Mouse (Mus musculus) inflammation-experienced regulatory T-cells, adult 16 weeks (primary cell): Measurements from ENCODE around the gene Slx. TPM values are rescaled to one million over a fixed set of nuclear protein-coding genes. Genes with fewer than 3 reads are reported as not detected.

Source experiments
- polyA plus RNA-seq: library from polyadenylated mRNA; unstranded; fragments of 100-300 nt; shearing (Covaris generic); gene quantifications from one replicate; pipeline ENCODE4 v1.2.1, GENCODE M21; 2017

Gene Slx
- polyA plus RNA-seq = not detected

DNA sequence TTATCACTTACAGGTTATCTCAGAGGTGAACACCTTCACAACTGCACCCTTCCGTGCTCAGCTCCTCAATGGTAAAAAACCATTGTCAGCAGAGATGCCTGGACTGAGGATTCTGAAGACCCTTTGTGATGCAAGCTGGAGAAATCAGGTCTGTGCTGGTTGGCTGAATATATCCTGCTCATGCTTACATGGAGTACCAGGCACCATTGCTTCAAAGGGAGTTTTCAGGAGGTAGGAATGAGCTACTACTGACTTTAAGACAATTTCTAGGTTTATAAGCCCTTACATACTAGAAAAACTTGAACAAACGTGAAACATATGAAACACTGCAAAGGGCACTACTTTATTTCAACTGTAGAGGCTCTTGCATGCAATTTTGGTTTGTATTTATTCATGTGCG is at the start of gene Slx:
Gene Slx, minus strand, starts transcription at position 101 of the 400 bp plus-strand sequence.

Other genes starting within 250 kb of the Slx start
- not detected for gene Gm2030, start 235.5 kb downstream of the Slx start, polyA plus RNA-seq
- gene Gm14525, start 157.1 kb upstream of the Slx start, polyA plus RNA-seq = not detected